Mouse (Mus musculus) urinary bladder, adult 2 months (tissue): Measurements from ENCODE around the gene Cdiptos. TPM values are rescaled to one million over a fixed set of nuclear protein-coding genes. Genes with fewer than 3 reads are reported as not detected.

ENCODE experiments used
- DNase-seq: peaks from one replicate; pipeline ENCODE4 v3.0.0; 2022; ENCODE audit warnings: low spot score
- polyA plus RNA-seq: library from polyadenylated mRNA; depleted of rRNA; stranded (reverse); fragments of >200 nt; gene quantifications from 2 replicates; pipeline ENCODE4 v1.2.3, GENCODE M21; 2012

The Cdiptos gene
- polyA plus RNA-seq, 1 experiment = 2.7 TPM

- no peak for DNase-seq
Measured at GRCm38 (mm10) chr7:126975493-126975892, 405 bp downstream of the Cdiptos start.

DNA sequence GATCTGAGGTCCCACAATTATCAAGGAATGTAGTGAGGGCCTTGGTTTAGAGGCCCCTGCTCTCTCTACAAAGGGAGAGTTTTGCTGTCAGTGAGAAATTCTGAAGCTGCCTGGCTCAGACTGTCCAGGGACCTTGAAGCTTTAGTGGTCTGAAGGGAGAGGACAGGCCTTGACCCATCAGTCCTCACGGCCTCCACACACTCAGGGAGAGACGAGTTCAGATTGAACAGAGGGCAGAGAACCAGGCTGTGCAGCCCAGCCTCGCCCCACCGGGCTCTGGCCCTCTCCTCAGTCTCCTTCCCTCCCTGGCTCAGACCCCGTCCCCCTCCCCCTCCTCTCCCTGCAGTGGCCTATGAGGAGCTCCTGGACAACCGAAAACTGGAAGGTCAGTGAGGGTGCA, 8.5 kb downstream of the Cdiptos start:
- no peak for DNase-seq

GRCm38 (mm10) chr7:126965568-126965967, 10.3 kb downstream of the Cdiptos start:
- no peak for DNase-seq

GRCm38 (mm10) chr7:126963548-126964286, 12.2 kb downstream of the Cdiptos start:
- no peak for DNase-seq

DNA sequence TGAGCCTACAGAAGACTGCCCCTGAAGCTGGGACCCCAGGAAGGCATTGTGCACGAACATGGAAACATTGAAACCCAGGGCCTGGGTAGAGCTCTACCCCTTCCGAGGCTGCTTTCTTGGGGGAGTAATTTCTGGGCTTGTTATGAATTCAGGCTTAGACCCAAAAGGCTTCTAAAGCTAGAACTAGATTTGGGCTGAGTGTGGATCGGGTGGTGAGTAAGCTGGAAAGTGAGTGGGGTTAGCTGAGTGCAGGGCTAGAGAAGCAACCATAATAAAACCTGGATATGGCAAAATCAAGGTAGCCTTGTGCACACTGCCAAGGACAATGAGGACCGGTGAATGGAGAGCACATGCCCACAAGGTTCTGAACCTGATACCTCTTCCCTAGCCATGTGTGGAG, 13.9 kb downstream of the Cdiptos start:
- no peak for DNase-seq

- no peak for DNase-seq
Measured at GRCm38 (mm10) chr7:126961095-126961494, 14.8 kb downstream of the Cdiptos start.

GRCm38 (mm10) chr7:126959780-126960179, 16.1 kb downstream of the Cdiptos start:
- DNase-seq = no peak

GRCm38 (mm10) chr7:126955125-126955524, 20.8 kb downstream of the Cdiptos start:
- no peak for DNase-seq

GRCm38 (mm10) chr7:126952646-126953045, 23.3 kb downstream of the Cdiptos start:
- no peak for DNase-seq

GRCm38 (mm10) chr7:126951741-126952140, 24.2 kb downstream of the Cdiptos start:
- DNase-seq = no peak

- no peak for DNase-seq
Measured at GRCm38 (mm10) chr7:126950647-126951615, 25.0 kb downstream of the Cdiptos start.

- peak; percentile 72 for DNase-seq
Measured at GRCm38 (mm10) chr7:126949793-126950646, 25.9 kb downstream of the Cdiptos start, which contains the start of gene Sez6l2. TSS of gene Sez6l2 (plus strand) at chr7:126950563.

DNA sequence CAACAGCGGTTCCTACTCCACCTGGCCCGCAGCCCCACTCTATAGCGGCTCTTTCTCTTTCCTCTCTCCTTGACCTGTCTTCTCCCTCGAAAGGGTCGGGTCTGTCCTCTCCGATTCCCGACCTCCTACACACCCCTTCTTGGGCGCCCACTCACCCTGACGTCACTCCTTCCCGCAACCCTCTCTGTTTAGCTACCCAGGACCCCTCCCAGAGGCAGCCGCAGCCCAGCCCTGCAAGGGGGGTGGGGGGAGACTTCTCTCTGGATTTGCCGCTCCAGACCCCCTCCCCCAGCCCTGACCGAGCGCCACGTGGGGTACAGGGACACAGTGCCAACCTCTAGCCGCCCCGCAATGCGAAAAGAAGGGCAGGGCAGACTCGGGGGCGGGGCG, 26.5 kb downstream of the Cdiptos start, which contains the start of gene Asphd1:
Gene Asphd1, minus strand, starts transcription at position 180 of the 390 bp plus-strand sequence.
- DNase-seq = no peak

DNA sequence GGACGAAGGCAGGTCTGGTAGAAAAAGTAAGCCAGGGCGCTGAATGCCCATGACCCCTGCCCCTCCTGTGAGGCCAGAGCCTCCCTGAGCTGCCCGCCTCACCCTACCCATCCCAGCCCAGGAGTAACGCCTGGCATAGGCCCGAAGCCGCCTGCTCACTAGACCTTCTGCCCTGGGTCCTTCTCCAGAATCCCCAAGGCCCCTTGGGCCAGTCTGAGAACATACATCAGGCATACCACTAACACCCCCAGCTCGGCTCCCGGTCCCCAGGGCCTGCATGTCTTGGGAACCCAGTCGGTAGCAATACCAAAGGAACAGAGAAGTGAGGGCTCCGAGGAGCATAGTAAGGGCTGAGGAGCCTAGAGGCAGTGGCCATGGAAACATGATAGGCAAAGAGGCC, 27.3 kb downstream of the Cdiptos start:
- DNase-seq = no peak

GRCm38 (mm10) chr7:126946530-126946929, 29.4 kb downstream of the Cdiptos start:
- no peak for DNase-seq

DNA sequence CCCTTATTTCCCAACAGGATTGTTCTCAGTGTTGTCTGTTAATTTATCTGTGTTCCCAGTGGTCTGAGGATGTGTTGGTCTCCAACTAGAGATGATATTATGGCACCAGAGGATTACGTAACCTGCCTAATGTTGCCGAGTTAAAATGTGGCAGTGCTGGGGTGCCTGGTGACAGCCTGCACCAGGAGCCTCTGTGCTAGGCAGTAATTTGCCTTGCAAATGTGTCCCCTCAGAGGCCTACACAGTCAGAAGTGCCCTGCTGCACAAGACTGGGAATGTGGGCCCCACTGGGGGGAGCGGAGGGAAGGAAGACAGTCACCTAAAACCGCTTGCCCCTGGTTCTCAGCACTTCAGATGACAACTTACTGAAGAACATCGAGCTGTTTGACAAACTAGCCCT, 34.1 kb downstream of the Cdiptos start:
- DNase-seq = no peak

- no peak for DNase-seq
Measured at GRCm38 (mm10) chr7:126941171-126941570, 34.7 kb downstream of the Cdiptos start.

- no peak for DNase-seq
Measured at GRCm38 (mm10) chr7:126932652-126933051, 43.2 kb downstream of the Cdiptos start.

DNA sequence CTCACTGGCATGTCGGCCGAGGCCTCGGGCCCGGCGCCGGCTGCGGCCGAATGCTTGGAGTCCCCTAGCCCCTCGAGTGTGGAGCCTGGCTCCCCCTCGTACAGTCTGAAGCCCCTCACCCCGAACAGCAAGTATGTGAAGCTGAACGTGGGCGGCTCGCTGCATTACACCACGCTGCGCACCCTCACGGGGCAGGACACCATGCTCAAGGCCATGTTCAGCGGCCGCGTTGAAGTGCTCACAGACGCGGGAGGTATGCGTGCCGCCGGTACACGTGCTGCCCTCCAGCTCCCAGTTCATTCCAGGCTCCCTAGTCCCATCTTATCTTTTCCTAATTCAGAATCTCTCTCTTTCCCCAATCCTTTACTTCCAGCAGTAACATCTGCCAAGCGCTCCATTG, 46.9 kb downstream of the Cdiptos start:
- DNase-seq = no peak

GRCm38 (mm10) chr7:126928384-126929037, 47.4 kb downstream of the Cdiptos start, which contains the start of gene Kctd13:
TSS of gene Kctd13 (plus strand) at chr7:126928879.
- DNase-seq = peak; percentile 85

DNA sequence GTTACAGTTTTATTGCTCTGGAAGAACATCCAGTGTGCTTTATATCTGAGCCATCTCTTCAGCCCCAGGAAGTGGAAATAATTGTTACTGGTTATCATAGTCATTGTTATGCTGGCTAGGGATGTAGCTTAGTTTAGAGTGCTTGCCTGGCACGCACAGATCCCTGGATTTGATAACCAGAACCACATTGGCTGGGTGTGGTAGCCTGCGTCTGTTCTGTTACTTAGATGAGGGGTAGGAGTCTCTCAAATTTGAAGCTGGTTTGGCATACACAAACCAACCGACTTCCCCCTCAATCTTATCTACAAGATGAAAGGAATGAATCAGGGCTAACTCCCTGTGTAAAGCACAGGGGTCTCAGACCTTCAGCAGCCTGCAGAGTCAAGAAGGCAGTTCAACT, 49.6 kb downstream of the Cdiptos start:
- no peak for DNase-seq
